Mouse (Mus musculus) activated CD4-positive, CD25-positive, alpha-beta regulatory T cell, adult 4 months (primary cell): ENCODE results near the gene Hdhd5. TPM values are rescaled to one million over a fixed set of nuclear protein-coding genes. Genes with fewer than 3 reads are reported as not detected.

Source experiments
- ATAC-seq: one replicate; pipeline ENCODE4 v1.8.0; 2017
- polyA plus RNA-seq, 2 experiments: library from polyadenylated mRNA; unstranded; fragments of 100-300 nt; shearing (Covaris generic); gene quantifications; one replicate each; pipeline ENCODE4 v1.2.1; 2017

Hdhd5 gene
- polyA plus RNA-seq, 2 experiments from 2014 or later = 30.0 to 32.7 TPM

- ATAC-seq = no peak
Observed at GRCm38 (mm10) chr6:120532594-120532993, 1.5 kb upstream of the Hdhd5 start.

DNA sequence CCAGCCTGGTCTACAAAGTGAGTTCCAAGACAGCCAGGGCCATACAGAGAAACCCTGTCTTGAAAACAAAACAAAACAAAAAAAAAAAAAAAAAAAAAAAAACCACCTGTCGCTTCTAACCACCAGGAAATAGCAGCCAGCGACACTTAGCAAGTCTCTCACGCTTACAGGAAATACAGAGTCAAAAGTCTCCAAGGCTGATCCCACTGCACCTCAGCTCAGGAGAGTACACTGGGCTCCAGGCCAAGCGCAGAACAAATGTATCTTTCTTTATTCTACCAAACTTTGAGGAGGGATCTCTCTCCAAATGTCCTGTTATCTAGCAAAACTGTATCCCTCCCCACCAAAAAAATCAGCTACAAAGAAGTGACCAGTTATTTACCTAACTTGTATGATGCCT lies 2.0 kb downstream of the Hdhd5 start:
- peak; percentile 58 for ATAC-seq

DNA sequence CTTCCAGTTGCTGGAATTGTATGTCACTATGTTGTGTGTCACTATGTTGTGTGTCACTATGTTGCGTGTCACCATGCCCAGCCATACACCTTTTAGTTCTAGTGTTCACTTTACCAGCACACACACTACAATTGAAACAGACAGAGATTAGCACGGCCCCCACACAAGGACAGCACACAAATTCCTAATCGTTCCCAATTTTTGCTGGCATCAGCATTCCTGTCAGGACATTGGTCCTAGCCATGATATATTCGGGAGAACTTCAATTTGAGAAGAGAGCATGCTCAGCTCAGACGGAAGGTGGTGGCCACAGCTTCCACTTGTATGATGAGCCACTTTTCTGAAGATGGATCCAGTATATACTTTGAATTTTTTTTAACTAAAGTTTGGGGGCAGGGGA lies 6.3 kb downstream of the Hdhd5 start:
- no peak for ATAC-seq

DNA sequence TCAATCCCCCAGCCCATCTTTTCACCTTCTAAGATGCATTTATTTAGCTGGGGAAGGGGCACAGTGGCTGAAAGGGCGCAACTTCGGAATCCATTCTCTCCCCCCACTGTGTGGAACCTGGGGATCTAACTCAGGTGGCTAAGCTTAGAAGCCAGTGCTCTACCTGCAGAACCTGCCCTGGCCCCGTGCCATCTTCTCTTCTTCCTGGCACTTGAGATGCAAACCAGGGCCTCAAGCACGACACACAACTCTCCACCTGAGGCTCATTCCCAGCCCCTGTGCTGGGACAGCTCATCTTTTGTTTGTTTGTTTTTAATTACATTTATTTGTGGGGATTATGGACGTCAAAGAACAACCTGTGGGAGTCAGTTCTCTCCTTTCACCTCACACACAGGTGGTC lies 11.5 kb downstream of the Hdhd5 start:
- no peak for ATAC-seq

DNA sequence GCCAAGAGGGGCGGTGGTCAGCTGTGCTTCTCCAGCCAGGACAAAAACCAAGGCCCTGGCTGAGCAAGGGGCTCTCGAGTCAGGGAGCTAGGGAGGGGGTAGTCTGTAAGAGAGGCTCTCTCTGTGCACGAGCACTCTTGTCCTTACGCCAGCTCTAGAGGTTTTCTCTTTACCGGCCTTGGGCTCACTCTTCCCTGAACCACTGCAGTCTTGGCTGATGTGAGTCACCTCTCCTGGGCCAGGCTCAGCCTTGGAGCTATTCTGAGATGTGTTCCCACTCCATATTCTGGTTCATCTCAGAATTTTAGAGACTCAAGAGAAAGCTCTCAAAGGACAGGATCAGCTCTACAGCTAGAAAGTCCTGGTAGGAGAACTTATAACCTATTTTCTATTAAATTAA lies 13.8 kb downstream of the Hdhd5 start:
- no peak for ATAC-seq

DNA sequence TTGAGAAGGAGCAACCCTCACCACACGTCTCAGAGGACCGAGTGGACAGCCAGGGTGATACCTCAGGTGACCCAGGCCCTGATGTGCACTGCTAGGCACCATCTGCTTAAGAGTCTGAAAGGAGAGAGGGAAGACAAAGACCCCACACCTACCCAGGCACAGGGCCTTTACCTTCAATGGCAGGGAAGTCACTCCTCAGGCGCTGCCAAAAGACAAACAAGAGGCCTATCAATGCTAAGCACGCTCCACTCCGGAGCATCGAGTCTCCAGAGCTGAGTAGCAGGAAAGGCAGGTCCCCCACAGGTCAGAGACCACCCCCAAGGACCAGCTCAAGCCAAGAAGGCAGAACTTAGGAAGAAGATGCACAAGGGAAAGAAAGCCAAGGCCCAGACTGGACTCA lies 14.2 kb downstream of the Hdhd5 start:
- ATAC-seq = no peak

GRCm38 (mm10) chr6:120516422-120516821 lies 14.7 kb downstream of the Hdhd5 start:
- no peak for ATAC-seq

DNA sequence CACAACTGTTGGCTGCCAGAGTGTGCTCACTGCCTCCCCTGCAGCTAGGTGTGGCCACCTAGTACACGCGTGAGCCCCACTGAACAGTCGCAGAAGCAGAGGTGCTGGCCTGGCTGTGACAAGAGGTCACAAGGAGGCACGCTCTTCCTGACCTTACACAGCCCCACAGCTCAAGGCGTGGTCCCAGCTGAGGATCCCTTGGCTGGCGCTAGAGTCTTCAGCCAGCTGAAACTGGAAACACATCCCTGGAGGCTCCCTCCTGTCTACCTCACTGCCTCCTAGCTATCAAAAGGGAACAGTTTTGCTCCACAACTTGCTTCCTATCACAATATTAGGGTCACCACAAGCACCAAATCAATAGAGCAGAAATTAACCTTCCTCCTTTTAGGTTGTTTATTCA lies 19.9 kb downstream of the Hdhd5 start:
- ATAC-seq = no peak

- peak; percentile 24 for ATAC-seq
Observed at GRCm38 (mm10) chr6:120510425-120510824, 20.7 kb downstream of the Hdhd5 start.

GRCm38 (mm10) chr6:120509975-120510374 lies 21.1 kb downstream of the Hdhd5 start:
- ATAC-seq = no peak

GRCm38 (mm10) chr6:120508645-120509044 lies 22.5 kb downstream of the Hdhd5 start:
- ATAC-seq = peak; percentile 25

DNA sequence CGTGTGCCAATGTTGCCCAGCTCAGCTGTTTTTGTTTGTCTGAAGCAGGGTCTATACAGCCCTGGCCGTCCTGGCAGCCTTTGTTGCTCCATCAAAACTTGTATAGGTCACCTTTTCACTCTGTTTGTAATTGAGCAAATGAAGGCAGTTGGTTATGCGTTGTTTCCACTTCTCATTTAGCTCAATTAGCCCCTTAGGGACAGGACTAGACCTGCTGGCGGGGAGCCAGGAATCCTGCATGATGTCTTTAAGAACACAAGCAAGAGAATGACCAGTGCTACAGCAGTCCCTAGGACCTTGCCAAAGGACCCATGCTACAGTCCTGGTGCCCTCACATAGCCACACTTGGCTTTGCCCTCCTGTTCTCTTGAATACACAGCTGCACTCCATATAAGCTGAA lies 25.6 kb downstream of the Hdhd5 start:
- ATAC-seq = no peak

DNA sequence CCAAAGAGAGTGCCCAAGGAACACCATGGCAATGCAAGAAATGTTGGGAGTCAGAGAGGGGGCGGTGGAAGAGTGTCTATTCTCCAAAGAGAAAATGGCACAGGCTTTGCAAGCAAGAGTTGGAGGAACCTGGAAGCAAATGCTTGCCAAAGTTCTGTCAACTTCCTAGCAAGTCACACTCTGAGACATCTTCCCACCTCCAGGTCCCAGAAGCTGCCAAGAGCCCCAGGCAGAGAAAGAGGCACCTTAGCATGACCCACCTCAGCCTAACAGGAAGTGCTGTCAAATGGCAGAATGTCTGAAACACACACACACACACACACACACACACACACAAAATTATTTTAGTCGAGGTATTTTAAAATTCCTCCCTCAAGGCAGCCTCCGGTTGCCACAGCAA lies 27.1 kb downstream of the Hdhd5 start:
- no peak for ATAC-seq

- ATAC-seq = no peak
Observed at GRCm38 (mm10) chr6:120496544-120496943, 34.6 kb downstream of the Hdhd5 start.

DNA sequence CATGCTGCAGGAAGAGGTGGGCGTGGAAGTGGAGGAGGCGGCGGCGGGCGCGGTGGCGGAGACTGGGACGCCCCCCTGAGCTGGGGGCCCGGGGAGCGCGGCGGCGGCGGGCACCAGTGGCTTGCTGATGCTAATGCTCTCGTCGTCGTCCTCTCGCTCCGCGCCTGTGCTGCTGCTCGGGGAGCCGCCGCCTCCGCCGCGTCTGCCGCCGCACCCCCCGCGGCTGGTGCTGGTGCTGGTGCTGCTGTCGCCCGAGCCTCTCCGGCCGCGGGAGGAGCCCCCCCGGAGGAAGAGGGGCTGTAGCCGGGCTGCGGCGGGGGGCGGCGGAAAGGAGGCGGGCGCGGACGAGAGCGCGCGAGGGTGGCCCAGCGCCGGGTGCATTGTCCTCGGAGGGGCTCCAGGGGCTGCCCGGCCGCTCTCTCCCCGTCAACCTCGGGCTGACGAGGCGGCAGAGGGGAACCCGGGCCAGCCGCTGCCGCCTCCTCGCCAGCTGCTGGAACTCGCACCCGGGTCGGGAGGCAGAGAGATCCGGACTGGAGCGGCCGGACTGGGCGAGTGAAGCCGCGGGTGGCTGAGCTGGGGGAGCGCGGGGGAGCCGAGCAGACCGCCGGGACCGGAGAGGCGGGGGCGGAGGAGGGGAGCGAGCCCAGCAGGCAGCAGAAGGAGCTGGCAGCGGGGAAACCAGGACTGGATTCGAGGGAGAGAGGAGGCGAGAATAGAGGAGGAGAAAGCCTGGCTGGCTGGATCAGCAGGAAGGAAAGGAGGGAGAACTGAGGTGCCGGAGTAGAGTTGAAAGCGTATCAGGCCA lies 37.5 kb downstream of the Hdhd5 start, which contains the start of gene Tmem121b:
Gene Tmem121b, minus strand, starts transcription at position 434 of the 808 bp plus-strand sequence.
- ATAC-seq = peak; percentile 33

GRCm38 (mm10) chr6:120492499-120493373 lies 38.4 kb downstream of the Hdhd5 start:
- ATAC-seq = peak; percentile 37

- no peak for ATAC-seq
Observed at GRCm38 (mm10) chr6:120491862-120492498, 39.1 kb downstream of the Hdhd5 start.

DNA sequence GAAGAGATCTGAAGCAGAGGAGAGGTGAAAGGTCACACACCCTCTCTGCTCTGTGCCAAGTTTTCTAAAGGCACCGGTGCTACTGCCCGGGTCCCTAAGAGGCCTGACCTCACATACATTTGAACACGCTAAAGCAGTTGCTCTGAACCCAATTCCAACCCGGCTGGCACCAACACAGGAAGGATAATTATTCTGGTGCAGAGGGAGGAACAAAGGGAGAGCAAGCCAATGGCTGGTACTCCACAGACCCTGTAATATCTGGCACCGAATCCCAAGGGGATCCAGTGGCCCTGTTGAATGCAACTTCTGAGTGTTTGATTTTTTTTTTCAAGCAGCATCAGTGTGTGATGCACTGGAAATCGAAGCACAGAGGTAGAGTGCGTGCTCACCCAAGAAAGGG lies 40.1 kb downstream of the Hdhd5 start:
- ATAC-seq = no peak

GRCm38 (mm10) chr6:120489461-120489860 lies 41.7 kb downstream of the Hdhd5 start:
- no peak for ATAC-seq

DNA sequence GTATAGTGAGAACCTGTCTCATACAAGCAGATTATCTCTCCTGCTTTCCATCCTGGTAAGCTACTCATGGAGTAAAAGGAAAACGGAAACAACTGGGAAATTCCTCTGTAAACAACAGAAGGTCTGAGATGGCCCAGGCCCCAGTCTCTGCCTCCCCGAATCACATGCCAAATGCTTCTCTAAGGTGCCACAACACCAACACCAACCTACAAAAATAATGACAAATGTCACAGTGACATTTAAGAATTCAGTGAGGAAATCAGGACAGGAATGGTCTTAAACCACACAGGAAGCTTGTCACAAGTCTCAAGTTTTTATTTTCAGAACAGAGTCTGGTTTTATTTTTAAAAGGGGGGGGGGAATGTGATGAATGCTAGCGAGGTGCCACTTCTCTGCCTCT lies 42.5 kb downstream of the Hdhd5 start:
- ATAC-seq = peak; percentile 32

DNA sequence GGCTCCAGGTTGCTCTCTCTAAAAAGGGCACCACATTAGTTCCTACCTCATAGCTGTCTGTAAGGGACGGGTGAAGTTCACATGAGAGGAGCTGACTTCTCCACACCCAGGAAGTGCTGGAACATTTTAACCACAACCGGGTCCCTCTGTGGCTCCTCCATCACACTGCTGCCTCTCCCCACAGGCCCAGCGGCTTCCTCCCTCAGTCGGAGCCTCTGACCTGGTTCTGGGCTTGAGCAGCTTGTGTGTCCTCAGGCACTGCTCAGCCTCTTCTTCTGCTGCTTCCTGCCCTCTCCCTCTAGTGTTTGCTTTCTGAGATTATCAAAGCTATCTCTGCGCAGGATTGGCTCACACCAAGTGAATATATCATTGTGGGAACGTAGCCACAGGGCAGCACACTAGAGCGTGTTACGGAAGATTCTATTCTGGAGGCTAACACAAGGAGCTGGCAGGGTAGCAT lies 45.0 kb downstream of the Hdhd5 start:
- ATAC-seq = peak; percentile 58

- ATAC-seq = no peak
Observed at GRCm38 (mm10) chr6:120485038-120485437, 46.1 kb downstream of the Hdhd5 start.

DNA sequence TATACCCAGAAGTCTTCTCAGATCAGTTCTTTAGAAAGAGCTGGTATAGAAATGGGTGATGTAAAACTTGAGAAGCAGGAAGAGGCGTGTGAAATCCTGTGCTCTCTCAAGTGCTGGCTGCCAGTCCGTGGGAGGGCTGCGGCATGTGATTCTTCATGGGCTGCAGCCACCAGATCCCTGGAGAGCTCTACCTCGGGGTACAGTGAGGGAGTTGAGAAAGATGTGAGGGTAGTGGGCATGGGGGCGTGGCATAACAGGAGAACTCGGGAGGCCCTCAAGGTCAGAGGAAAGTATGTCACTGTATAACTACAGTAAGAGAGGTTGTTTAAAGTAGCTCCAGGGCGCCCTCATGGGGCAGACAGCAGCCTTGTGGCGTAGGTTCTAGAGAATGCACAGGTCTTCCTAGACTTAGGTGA lies 47.9 kb downstream of the Hdhd5 start:
- peak; percentile 32 for ATAC-seq
